Mouse (Mus musculus) heart, adult 2 months (tissue): ENCODE measurements at regions not wholly inside any gene's neighbourhood (a gene's known extent, or its start where the extent isn't known, plus 50 kb on each side); places are given as distances from the start of the nearest gene placed in this dataset.

Source experiments
- CTCF ChIP-seq: fragments of 200-600 bp; IDR thresholded peaks from 2 replicates; pipeline ENCODE4 v1.8.1; 2022; ENCODE audit warnings: antibody characterized with exemption, mild to moderate bottlenecking, moderate library complexity
- POLR2A ChIP-seq: fragments of 200-500 bp; IDR thresholded peaks from 2 replicates; pipeline ENCODE4 v1.6.1; 2011; ENCODE audit warnings: mild to moderate bottlenecking, low read depth, low read length, control low read depth; ENCODE audit not compliant: insufficient read depth

DNA sequence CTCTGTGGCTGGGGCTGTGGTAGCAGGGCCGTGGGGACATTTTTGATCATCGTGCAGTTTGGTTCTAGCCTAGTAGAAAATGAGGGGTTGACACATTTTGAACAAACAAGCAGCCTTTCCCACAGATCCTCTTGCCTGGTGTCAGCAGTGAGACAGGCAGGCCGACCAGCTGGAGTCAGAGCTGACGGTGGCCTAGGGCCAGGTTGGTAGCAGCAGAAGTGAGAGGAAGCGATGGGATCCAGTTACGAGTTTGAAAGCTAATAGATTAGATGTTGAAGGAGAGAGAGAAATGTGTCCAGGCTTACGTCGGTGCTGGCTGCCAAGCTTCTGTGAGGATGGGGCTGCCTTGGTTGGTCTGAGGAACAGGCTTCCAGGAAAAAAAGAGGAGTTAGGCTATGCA, 134.1 kb upstream of the Grik3 start:
- TF ChIP-seq CTCF (no peak), POLR2A (no peak)
